Mouse (Mus musculus): ENCODE measurements around the gene Pkig.

- no peak for TF ChIP-seq POLR2A (IDR thresholded peaks at IDR 0.05; ENCODE audit: borderline replicate concordance, insufficient read depth, low read length)
- no peak for TF ChIP-seq CTCF (IDR thresholded peaks at IDR 0.05; ENCODE audit: borderline replicate concordance, insufficient read depth, low read depth, low read length)
Measured at GRCm38 (mm10) chr2:163616652-163617227, 41.4 kb upstream of the Pkig start.

Measured in cerebellum, adult 2 months (tissue).